Mouse (Mus musculus) erythroblast, embryonic 14.5 days (primary cell): ENCODE measurements around the gene Samd3. TPM values are rescaled to one million over a fixed set of nuclear protein-coding genes. Genes with fewer than 3 reads are reported as not detected.

ENCODE experiments used
- H3K27me3 ChIP-seq: 2 replicates; pipeline ENCODE4 v1.6.1; 2012; ENCODE audit warnings: inconsistent platforms; ENCODE audit not compliant: control insufficient read depth
- H3K36me3 ChIP-seq: 2 replicates; pipeline ENCODE4 v1.6.1; 2012; ENCODE audit warnings: mild to moderate bottlenecking, inconsistent platforms; ENCODE audit not compliant: control insufficient read depth
- H3K4me1 ChIP-seq: 2 replicates; pipeline ENCODE4 v1.6.1; 2012; ENCODE audit warnings: inconsistent platforms; ENCODE audit not compliant: control insufficient read depth
- H3K4me3 ChIP-seq: replicated peaks from 2 replicates; pipeline ENCODE3; 2012; ENCODE audit warnings: moderate library complexity, mild to moderate bottlenecking, inconsistent platforms
- H3K9me3 ChIP-seq: 2 replicates; pipeline ENCODE4 v1.6.1; 2012; ENCODE audit warnings: low read length, inconsistent platforms, mixed read lengths; ENCODE audit not compliant: control insufficient read depth
- GATA1 ChIP-seq: IDR thresholded peaks from 2 replicates; pipeline ENCODE4 v1.6.1; 2012; ENCODE audit warnings: low read length, inconsistent platforms, mixed read lengths
- TAL1 ChIP-seq: IDR thresholded peaks from 3 replicates; pipeline ENCODE4 v1.6.1; 2012; ENCODE audit warnings: low read length, inconsistent platforms, mixed read lengths
- polyA plus RNA-seq: library from polyadenylated mRNA; stranded (reverse); fragments of >175 nt; gene quantifications from 2 replicates; pipeline ENCODE4 v1.2.3, GENCODE M21; 2012

The Samd3 gene
- polyA plus RNA-seq, 1 experiment: not detected

DNA sequence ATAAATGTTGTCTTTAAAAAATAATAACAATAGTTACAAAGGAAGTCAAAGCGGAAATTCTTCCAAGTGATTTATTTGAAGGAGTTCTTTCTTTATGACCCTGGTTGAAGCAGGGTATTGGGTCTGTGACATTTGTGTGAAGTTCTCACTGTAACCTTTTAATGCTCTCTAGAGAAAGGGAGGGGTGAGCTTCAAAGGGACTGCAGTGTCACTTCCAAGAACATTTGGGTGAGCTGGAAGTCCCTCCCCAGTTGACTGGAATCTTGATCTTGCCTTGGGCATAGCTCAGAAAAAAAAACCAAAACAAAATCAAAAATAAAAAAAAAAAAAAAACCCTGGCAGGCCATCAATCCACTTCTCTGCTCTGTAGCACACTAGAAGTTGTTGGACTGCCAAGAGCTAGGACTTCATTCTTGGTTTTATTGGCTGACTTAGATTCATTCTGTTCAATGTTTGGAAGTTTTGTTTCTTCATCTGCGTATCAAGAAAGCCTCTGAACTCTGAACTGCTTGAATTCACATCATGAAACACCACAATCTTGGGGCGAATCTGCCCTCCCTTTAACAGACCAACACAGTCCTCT lies 2.7 kb downstream of the Samd3 start:
- H3K4me3 ChIP-seq: no peak overlapping the region
- H3K36me3 ChIP-seq: no peaks in the 10 kb centered on the region
- TF ChIP-seq TAL1 (no peak), GATA1 (no peak)
- H3K27me3 ChIP-seq: no peaks in the 10 kb centered on the region
- no peaks in the 10 kb centered on the region for H3K9me3 ChIP-seq
- no peaks in the 10 kb centered on the region for H3K4me1 ChIP-seq

DNA sequence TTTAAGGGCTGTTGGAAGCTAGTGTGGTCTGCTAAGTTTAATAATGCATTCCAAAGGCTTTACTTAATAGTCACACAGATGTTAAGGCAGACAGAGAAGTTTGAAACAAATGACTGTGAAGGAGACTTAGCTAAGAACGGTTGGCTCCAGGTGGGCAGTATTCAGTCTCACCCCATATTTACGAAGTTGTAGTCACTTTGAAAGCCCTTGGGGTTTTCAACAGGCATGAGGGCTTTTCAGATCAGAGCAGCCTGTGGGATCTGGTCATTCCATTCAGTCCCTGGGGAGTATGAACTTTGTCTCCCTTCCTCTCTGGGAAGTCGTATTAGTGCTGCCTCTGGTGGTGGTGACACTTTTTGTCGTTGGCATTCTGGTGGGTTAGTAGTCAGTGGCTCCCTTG lies 9.1 kb downstream of the Samd3 start:
- Histone ChIP-seq H3K27me3 (no peaks in the 10 kb centered on the region), H3K4me3 (no peak overlapping the region), H3K36me3 (no peaks in the 10 kb centered on the region), H3K9me3 (no peaks in the 10 kb centered on the region), H3K4me1 (no peaks in the 10 kb centered on the region)
- TF ChIP-seq GATA1 (no peak), TAL1 (no peak)

DNA sequence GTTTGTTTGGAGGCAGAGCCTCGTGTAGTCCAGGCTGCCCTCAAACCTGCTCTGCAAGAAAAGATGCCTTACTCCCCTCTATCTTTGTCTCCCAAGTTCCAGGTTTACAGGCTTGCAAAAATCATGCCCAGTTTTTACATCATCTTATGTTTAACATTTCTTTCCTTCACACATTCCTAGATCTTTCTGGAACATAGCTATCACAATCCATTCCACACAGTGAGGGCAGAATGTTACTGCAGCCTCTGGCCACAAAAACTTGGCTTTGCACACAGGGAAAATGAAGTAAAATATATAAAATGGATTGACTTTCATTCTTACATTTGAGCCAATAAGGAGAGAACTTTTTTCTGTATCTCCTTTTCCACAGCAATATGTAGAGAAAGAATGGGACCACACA lies 9.6 kb downstream of the Samd3 start:
- TF ChIP-seq TAL1: no peak
- TF ChIP-seq GATA1: no peak
- Histone ChIP-seq H3K36me3 (no peaks in the 10 kb centered on the region), H3K27me3 (no peaks in the 10 kb centered on the region)

DNA sequence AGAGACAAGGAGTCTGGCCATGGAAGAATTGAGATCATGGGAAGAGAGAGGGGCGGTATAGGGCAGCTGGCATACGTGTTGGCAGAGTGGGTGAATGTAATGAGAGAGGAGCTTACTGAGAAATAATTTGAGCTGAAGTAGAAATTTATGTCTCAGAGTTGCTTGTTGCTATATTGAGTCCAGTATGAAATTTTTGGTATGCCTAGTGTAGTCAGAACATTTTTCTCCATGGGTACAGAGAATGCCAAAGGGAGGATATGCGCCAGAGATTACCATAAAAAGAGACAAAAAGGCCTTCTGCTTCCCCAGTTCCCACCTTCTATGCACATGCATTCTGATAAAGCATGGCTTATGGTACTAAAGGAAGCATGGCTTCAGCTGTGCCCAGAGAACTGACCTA lies 13.7 kb downstream of the Samd3 start:
- H3K9me3 ChIP-seq: no peaks in the 10 kb centered on the region
- H3K4me1 ChIP-seq: no peaks in the 10 kb centered on the region
- no peak overlapping the region for H3K4me3 ChIP-seq
- TF ChIP-seq GATA1 (no peak), TAL1 (no peak)
- no peaks in the 10 kb centered on the region for H3K36me3 ChIP-seq
- no peaks in the 10 kb centered on the region for H3K27me3 ChIP-seq

More for the DNA sequence above, 9.6 kb downstream of the Samd3 start:
- no peak overlapping the region for H3K4me3 ChIP-seq
- no peaks in the 10 kb centered on the region for H3K4me1 ChIP-seq
- no peaks in the 10 kb centered on the region for H3K9me3 ChIP-seq

DNA sequence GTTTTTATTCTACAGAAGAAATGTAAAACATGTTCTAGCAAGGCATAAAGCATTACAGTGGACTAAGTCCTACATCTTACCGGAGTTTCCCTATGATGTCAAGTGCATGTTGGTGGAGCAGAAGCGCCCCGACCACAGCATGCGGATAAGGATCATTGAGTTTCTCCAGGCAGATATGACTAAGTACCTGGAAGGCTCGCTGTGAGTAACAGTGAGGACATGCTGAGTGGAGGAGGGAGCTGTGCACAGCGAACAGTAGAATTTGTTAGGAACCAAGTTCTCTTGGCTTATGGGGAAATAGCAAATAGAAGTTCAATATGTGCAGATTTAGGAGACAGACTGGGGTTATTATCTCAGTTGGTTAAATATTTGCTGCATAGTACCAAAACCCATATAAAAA lies 15.0 kb downstream of the Samd3 start:
- H3K4me1 ChIP-seq: no peaks in the 10 kb centered on the region
- no peak overlapping the region for H3K4me3 ChIP-seq
- no peaks in the 10 kb centered on the region for H3K9me3 ChIP-seq
- TF ChIP-seq GATA1 (no peak), TAL1 (no peak)
- H3K36me3 ChIP-seq: no peaks in the 10 kb centered on the region
- no peaks in the 10 kb centered on the region for H3K27me3 ChIP-seq

DNA sequence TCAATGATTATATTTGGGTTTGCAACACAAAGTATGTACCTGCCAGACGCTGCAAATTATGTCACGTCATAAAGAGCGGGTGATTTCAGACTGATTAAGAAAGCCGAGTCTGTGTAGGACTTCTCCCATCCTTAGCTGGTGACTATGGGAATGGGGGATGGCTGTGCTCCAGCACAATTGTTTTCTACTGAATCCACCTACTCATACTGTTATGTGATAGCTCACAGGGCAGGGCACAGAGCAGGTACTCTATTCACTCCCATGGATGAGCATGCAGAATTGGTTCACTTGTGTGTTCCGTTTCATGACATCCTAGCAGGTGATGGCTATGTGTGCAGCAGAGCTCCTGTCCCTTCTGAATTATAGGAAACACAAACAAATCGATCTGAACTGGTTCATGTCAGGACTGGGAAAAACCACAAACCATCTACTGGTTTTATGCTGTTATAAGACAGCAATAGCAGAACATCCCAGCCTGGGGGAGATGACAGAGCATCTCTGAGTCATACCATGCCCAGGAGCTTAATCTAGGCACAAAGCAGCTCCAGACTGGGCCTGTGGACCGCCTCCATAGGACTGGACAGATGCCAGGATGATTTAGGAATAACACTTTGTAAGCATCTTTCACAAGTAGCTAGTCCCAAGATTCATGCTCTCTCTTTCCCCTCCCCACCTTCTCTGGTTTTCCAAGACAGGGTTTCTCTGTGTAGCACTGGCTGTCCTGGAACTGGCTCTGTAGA lies 20.1 kb downstream of the Samd3 start:
- Histone ChIP-seq H3K4me1 (no peaks in the 10 kb centered on the region), H3K9me3 (no peaks in the 10 kb centered on the region), H3K4me3 (no peak overlapping the region), H3K27me3 (no peaks in the 10 kb centered on the region), H3K36me3 (no peaks in the 10 kb centered on the region)
- no peak for TF ChIP-seq TAL1
- TF ChIP-seq GATA1: no peak

DNA sequence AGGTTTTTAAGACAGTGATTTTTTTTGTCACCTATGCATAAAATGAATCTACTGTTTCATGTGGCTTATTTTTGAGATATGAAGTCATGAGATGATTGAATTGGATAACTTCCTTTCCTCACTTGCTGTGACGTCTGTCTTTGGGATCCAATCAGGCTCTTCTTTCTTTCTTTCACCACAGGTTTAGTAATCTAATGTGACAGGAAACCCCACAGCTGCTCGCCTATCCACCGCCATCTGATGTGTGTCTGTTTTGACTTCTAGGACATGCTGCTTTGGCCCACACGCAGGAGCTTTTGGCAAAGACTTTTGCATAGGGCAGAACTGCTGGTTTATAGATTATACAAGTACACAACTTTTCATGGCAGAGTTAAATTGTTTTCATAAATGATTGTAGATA lies 30.4 kb downstream of the Samd3 start:
- TF ChIP-seq GATA1 (no peak), TAL1 (no peak)

DNA sequence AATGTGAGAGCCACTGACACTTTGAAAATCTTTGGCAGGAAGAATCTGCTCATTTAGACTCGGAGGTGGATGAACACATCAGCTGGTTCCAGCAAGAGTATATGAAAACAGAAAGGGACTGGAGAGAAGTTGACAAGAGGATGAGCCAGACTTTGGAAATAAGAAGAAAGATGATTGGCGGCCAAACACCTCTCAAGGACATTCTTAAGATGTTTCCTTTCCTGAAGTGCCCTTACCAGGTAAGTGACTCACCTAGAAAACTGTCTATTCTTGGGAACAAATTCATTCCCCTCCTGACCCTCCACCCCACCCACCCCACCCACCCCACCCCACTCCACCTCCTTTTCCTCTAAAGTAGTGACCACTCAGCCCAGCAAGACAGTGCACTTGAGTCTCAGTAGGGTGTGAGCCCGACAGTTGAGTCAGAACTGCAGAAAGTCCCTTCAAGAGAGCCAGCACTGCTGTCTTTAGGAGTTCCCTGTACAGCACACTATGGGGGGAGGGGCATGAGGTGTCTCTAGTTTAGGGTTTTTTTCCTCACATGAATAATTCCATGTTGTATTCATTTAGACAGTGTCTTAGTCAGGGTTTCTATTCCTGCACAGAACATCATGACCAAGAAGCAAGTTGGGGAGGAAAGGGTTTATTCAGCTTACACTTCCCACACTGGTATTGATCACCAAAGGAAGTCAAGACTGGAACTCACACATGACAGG lies 34.4 kb downstream of the Samd3 start:
- Histone ChIP-seq H3K27me3 (no peaks in the 10 kb centered on the region), H3K9me3 (no peaks in the 10 kb centered on the region), H3K4me1 (no peaks in the 10 kb centered on the region), H3K4me3 (no peak overlapping the region), H3K36me3 (no peaks in the 10 kb centered on the region)
- TF ChIP-seq TAL1 (no peak), GATA1 (no peak)

More for the DNA sequence above, 30.4 kb downstream of the Samd3 start:
- Histone ChIP-seq H3K27me3 (no peaks in the 10 kb centered on the region), H3K4me1 (no peaks in the 10 kb centered on the region), H3K4me3 (no peak overlapping the region), H3K36me3 (no peaks in the 10 kb centered on the region), H3K9me3 (no peaks in the 10 kb centered on the region)

DNA sequence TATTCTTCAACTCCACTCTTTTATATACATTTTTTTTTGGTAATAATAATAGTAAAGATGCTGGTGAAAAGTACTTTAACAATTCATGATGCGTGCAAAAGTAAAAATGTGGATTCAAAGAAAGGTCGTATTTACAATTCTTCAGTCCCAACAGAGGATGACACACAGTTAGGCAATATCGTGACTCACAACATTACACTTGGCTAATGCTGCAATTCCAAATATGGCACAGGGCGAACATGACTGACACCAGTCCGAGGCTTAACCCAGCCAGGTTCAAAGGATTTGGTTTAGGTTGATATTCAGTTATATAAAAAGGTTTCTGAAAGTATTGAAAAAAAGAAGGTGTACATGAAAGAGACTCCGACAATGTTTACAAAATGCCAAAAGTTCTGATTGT lies 45.9 kb downstream of the Samd3 start:
- no peaks in the 10 kb centered on the region for H3K4me1 ChIP-seq
- H3K27me3 ChIP-seq: no peaks in the 10 kb centered on the region
- H3K4me3 ChIP-seq: no peak overlapping the region
- no peaks in the 10 kb centered on the region; the same call in 1 of the 2 replicates for H3K9me3 ChIP-seq
- peaks cover 3% of the 10 kb centered on the region; the same call in 1 of the 2 replicates for H3K36me3 ChIP-seq
- TF ChIP-seq TAL1: no peak
- no peak for TF ChIP-seq GATA1
